Mouse (Mus musculus): ENCODE data around the gene Olfr1501. TPM values are rescaled to one million over a fixed set of nuclear protein-coding genes. Genes with fewer than 3 reads are reported as not detected.
"Not testable (repeated sequence)": the region's sequence is repeated elsewhere in the genome, so short reads cannot be mapped to it uniquely, and the experiment has no call there.

Gene Olfr1501
- polyA plus RNA-seq (2012; rRNA removed), result not detected in 2 replicates

DNA sequence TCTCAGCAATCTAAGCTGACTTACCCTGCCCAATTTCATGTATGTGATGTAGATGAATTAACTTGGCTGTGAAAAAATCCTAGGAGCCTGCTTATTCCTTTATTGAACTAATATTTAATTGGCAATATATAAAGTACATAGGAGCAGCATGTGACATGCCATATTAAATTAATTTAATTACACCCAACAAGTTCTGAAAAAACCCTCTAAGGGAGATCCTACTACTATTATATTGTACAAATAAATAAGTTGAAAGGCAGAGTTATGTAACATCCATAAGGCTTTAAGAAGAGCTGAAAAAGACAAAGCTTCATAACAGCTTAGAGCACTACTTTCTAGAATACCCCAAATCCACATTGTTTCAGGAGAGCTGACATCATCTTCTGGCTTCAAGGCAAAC is at the start of gene Olfr1501:
Gene Olfr1501 (minus strand): TSS at position 101 of the 400 bp plus-strand sequence.
- not testable (repeated sequence) for H3K27me3 ChIP-seq (ENCODE audit: control insufficient read depth, insufficient read depth, low read length); H3K27ac ChIP-seq (ENCODE audit: control insufficient read depth, insufficient read depth, low read depth, low read length); H3K4me1 ChIP-seq (ENCODE audit: control insufficient read depth, insufficient read depth, low read length); H3K4me3 ChIP-seq (ENCODE audit: control insufficient read depth, low read depth, low read length); H3K36me3 ChIP-seq (ENCODE audit: control insufficient read depth, insufficient read depth, low read length)

DNA sequence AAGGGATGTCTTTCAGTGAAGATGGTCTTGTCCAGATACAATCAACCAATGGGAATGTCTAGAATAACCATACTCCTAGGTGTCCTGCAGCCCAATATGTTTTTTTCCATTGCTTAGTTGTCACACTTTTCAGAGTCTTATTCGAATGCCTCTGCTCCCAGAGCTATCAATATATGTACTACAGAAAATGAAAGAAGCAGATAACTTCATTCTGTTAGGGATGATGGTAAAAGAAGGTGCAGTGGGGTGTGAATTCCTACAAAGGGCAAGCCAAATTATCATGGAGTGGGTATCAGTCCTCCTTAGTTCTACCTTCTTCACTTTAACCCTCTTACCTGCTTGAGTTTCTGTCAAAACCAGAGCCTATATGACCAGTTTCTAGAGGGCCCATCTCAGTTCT is 47.3 kb upstream of the Olfr1501 start, which contains the start of gene Olfr1504:
Gene Olfr1504 (minus strand): TSS at position 101 of the 400 bp plus-strand sequence.
- Histone ChIP-seq H3K4me1 (ENCODE audit: control insufficient read depth, insufficient read depth, low read length) (no peaks in the 10 kb centered on the region), H3K4me3 (ENCODE audit: control insufficient read depth, low read depth, low read length) (no peak within 1 kb of the TSS), H3K36me3 (ENCODE audit: control insufficient read depth, insufficient read depth, low read length) (no peaks in the 10 kb centered on the region), H3K27me3 (ENCODE audit: control insufficient read depth, insufficient read depth, low read length) (no peaks in the 10 kb centered on the region), H3K27ac (ENCODE audit: control insufficient read depth, insufficient read depth, low read depth, low read length) (no peak within 1 kb of the TSS)
- no peak for TF ChIP-seq CTCF (IDR thresholded peaks at IDR 0.05; ENCODE audit: control insufficient read depth, insufficient read depth, insufficient replicate concordance, low read depth, low read length)
- TF ChIP-seq POLR2A (IDR thresholded peaks at IDR 0.05; ENCODE audit: control insufficient read depth, low read depth, low read length), result no peak

DNA sequence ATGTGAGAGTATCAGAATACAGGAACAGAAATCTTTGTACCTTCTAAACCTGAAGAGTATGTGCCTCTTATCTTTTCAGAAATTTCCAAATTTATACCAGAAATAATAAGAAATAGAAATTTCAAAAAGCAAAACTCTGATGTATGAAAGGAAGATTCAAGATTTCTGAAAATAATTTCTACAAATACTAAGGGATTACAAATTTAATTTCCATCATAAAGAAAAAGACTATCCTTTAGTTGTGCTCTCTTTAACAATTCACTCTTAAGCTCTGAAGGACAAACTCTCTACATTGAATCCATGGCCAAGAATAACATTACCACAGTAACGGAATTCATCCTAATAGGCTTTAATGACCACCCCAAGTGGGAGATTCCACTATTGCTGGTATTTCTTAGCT is 11.0 kb upstream of the Olfr1501 start, which contains the start of gene Olfr1502:
Gene Olfr1502 (plus strand): TSS at position 301 of the 400 bp plus-strand sequence.
- Histone ChIP-seq H3K27ac (ENCODE audit: control insufficient read depth, insufficient read depth, low read depth, low read length) (no peak within 1 kb of the TSS), H3K4me3 (ENCODE audit: control insufficient read depth, low read depth, low read length) (no peak within 1 kb of the TSS), H3K4me1 (ENCODE audit: control insufficient read depth, insufficient read depth, low read length) (no peaks in the 10 kb centered on the region), H3K27me3 (ENCODE audit: control insufficient read depth, insufficient read depth, low read length) (no peaks in the 10 kb centered on the region), H3K36me3 (ENCODE audit: control insufficient read depth, insufficient read depth, low read length) (no peaks in the 10 kb centered on the region)
- no peak for TF ChIP-seq CTCF (IDR thresholded peaks at IDR 0.05; ENCODE audit: control insufficient read depth, insufficient read depth, insufficient replicate concordance, low read depth, low read length)
- TF ChIP-seq POLR2A (IDR thresholded peaks at IDR 0.05; ENCODE audit: control insufficient read depth, low read depth, low read length), result no peak

DNA sequence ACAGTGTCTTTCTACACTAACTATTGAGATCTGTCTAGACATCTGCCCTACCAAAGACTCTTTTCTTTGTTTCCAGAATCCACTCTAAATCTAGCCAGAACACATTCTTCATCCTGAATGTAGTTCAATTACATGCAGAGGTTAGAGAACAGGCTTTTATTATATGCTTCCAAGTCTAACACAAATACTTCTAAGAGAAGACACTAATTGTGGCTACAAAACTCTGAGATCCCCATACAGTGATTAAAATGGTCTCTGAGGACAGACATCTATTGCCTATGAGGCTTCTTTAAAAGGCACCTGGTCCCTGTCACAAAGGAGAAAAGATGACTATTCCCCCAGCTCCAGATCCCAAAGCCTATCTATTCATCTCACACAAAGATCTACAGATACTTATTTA is 20.1 kb downstream of the Olfr1501 start, which contains the start of gene Olfr1500:
Gene Olfr1500 (minus strand): TSS at position 101 of the 400 bp plus-strand sequence.
- no peak within 1 kb of the TSS for H3K4me3 ChIP-seq (ENCODE audit: control insufficient read depth, low read depth, low read length)
- TF ChIP-seq CTCF (IDR thresholded peaks at IDR 0.05; ENCODE audit: control insufficient read depth, insufficient read depth, insufficient replicate concordance, low read depth, low read length) (no peak), POLR2A (IDR thresholded peaks at IDR 0.05; ENCODE audit: control insufficient read depth, low read depth, low read length) (no peak)
- H3K4me1 ChIP-seq (ENCODE audit: control insufficient read depth, insufficient read depth, low read length), result no peaks in the 10 kb centered on the region
- no peak within 1 kb of the TSS for H3K27ac ChIP-seq (ENCODE audit: control insufficient read depth, insufficient read depth, low read depth, low read length)
- no peaks in the 10 kb centered on the region for H3K27me3 ChIP-seq (ENCODE audit: control insufficient read depth, insufficient read depth, low read length)
- no peaks in the 10 kb centered on the region for H3K36me3 ChIP-seq (ENCODE audit: control insufficient read depth, insufficient read depth, low read length)

DNA sequence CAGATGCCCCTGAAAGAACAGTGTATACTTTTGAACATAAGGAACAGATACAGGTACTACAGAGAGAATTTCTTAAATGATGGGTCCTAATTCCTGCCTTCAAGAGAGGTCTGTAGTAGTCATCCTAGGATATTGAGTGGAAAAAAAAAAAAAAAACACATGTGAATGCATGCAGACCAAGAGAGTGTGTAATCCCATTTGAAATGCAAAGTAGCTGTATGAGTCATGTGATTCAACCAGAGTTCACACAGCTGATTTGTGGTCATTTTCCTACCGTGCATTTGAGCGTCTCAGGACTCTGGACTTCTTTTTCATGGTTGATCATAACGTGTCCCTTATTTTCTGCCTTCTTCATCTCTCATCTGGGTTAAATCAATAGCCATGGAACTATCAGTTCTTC is 22.0 kb downstream of the Olfr1501 start:
- Histone ChIP-seq H3K36me3 (ENCODE audit: control insufficient read depth, insufficient read depth, low read length) (no peaks in the 10 kb centered on the region), H3K4me1 (ENCODE audit: control insufficient read depth, insufficient read depth, low read length) (no peaks in the 10 kb centered on the region), H3K27ac (ENCODE audit: control insufficient read depth, insufficient read depth, low read depth, low read length) (no peak overlapping the region), H3K4me3 (ENCODE audit: control insufficient read depth, low read depth, low read length) (no peak overlapping the region), H3K27me3 (ENCODE audit: control insufficient read depth, insufficient read depth, low read length) (no peaks in the 10 kb centered on the region)
- no peak for TF ChIP-seq POLR2A (IDR thresholded peaks at IDR 0.05; ENCODE audit: control insufficient read depth, low read depth, low read length)
- TF ChIP-seq CTCF (IDR thresholded peaks at IDR 0.05; ENCODE audit: control insufficient read depth, insufficient read depth, insufficient replicate concordance, low read depth, low read length), result no peak

DNA sequence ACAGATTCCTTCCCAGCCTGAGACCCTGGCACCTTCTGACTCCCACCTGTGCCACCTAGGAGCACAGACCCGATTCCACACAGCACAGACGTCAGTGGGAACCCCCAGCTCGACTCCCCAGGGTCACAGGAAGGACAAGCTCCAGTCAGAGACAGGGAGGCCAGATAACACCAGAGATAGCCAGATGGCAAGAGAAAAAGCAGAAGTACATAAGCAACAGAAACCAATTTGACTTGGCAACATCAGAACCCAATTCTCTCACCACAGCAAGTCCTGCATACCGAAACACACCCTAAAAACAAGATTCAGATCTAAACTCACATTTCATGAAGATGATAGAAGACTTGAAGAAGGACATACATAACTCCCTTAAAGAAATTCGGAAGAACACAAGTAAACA is 29.6 kb downstream of the Olfr1501 start:
- no peak overlapping the region for H3K4me3 ChIP-seq (ENCODE audit: control insufficient read depth, low read depth, low read length)
- no peak overlapping the region for H3K27ac ChIP-seq (ENCODE audit: control insufficient read depth, insufficient read depth, low read depth, low read length)
- H3K27me3 ChIP-seq (ENCODE audit: control insufficient read depth, insufficient read depth, low read length), result no peaks in the 10 kb centered on the region
- no peaks in the 10 kb centered on the region for H3K36me3 ChIP-seq (ENCODE audit: control insufficient read depth, insufficient read depth, low read length)
- H3K4me1 ChIP-seq (ENCODE audit: control insufficient read depth, insufficient read depth, low read length), result no peaks in the 10 kb centered on the region
- TF ChIP-seq CTCF (IDR thresholded peaks at IDR 0.05; ENCODE audit: control insufficient read depth, insufficient read depth, insufficient replicate concordance, low read depth, low read length) (no peak), POLR2A (IDR thresholded peaks at IDR 0.05; ENCODE audit: control insufficient read depth, low read depth, low read length) (no peak)

DNA sequence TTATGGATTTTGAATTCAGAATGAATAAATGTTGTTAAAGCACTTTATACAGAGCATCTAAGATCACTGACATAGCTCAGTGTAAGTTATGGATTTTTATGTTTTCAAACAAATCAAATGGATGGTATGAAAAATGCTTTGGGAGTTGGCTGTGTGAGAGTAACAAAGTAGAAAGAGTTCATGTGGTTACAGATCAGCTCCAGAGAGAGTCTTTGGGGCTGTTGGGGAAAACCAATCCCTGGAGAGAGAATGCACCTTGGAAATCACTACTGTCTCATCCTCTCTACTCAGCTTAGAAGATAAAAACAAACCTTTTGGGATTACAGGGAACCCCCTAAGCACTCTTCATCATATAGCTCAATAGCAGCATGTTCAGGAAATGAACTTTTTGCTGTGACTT is 31.1 kb downstream of the Olfr1501 start, which contains the start of gene Olfr1499:
Gene Olfr1499 (minus strand): TSS at position 101 of the 400 bp plus-strand sequence.
- no peaks in the 10 kb centered on the region for H3K36me3 ChIP-seq (ENCODE audit: control insufficient read depth, insufficient read depth, low read length)
- H3K27me3 ChIP-seq (ENCODE audit: control insufficient read depth, insufficient read depth, low read length), result no peaks in the 10 kb centered on the region
- no peak within 1 kb of the TSS for H3K27ac ChIP-seq (ENCODE audit: control insufficient read depth, insufficient read depth, low read depth, low read length)
- H3K4me3 ChIP-seq (ENCODE audit: control insufficient read depth, low read depth, low read length), result no peak within 1 kb of the TSS
- no peaks in the 10 kb centered on the region for H3K4me1 ChIP-seq (ENCODE audit: control insufficient read depth, insufficient read depth, low read length)
- no peak for TF ChIP-seq CTCF (IDR thresholded peaks at IDR 0.05; ENCODE audit: control insufficient read depth, insufficient read depth, insufficient replicate concordance, low read depth, low read length)
- no peak for TF ChIP-seq POLR2A (IDR thresholded peaks at IDR 0.05; ENCODE audit: control insufficient read depth, low read depth, low read length)

DNA sequence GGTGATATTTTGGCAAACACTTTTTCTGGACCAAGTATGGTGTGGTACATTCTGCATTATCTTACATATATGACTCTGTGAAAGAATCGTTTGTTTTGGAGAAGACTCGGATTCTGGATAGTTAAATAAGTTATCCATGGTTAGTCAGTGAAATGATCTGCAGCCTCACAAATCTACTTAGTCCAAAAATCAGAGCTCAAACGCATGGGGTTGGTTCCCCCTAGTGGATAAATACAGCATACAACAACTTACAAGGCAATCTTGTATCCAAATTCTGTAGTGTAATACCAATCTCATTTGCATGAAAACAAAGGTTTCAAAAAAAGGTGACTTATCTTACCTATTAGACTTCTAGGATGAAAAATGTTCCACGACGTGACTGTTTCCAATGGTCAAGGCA is 31.7 kb downstream of the Olfr1501 start:
- H3K4me1 ChIP-seq (ENCODE audit: control insufficient read depth, insufficient read depth, low read length), result no peaks in the 10 kb centered on the region
- no peak overlapping the region for H3K4me3 ChIP-seq (ENCODE audit: control insufficient read depth, low read depth, low read length)
- no peaks in the 10 kb centered on the region for H3K36me3 ChIP-seq (ENCODE audit: control insufficient read depth, insufficient read depth, low read length)
- no peaks in the 10 kb centered on the region for H3K27me3 ChIP-seq (ENCODE audit: control insufficient read depth, insufficient read depth, low read length)
- TF ChIP-seq CTCF (IDR thresholded peaks at IDR 0.05; ENCODE audit: control insufficient read depth, insufficient read depth, insufficient replicate concordance, low read depth, low read length) (no peak), POLR2A (IDR thresholded peaks at IDR 0.05; ENCODE audit: control insufficient read depth, low read depth, low read length) (no peak)
- H3K27ac ChIP-seq (ENCODE audit: control insufficient read depth, insufficient read depth, low read depth, low read length), result no peak overlapping the region

All from testis, adult 2 months (tissue).